Mouse (Mus musculus) layer of hippocampus, postnatal 36 days (tissue): ENCODE data around the gene Adamts7. TPM values are rescaled to one million over a fixed set of nuclear protein-coding genes. Genes with fewer than 3 reads are reported as not detected.

Experiments
- DNase-seq, 2 experiments: peaks; one replicate each; pipeline ENCODE4 v3.0.0; 2022
- total RNA-seq, 2 experiments: library from RNA; stranded (reverse); gene quantifications; 2 replicates each; pipeline ENCODE4 v1.2.3; 2021

Adamts7 gene
- total RNA-seq, result under 1 TPM; 0.20 to 0.80 TPM

- DNase-seq, result no peak
These were observed at the start of gene Adamts7 for GRCm38 (mm10) chr9:90162926-90163748. Gene Adamts7, plus strand, starts transcription at chr9:90163069.

GRCm38 (mm10) chr9:90113151-90113550 is 49.7 kb upstream of the Adamts7 start:
- DNase-seq, result no peak

- peak; percentile 91 for DNase-seq
These were observed 49.0 kb upstream of the Adamts7 start for GRCm38 (mm10) chr9:90113651-90114566.

GRCm38 (mm10) chr9:90114567-90115307 is 48.1 kb upstream of the Adamts7 start, which contains the start of gene Morf4l1:
Gene Morf4l1, minus strand, starts transcription at chr9:90114774.
- peak; percentile 98 to 99 for DNase-seq

- no peak for DNase-seq
These were observed 47.6 kb upstream of the Adamts7 start for GRCm38 (mm10) chr9:90115308-90115700.

GRCm38 (mm10) chr9:90117234-90117633 is 45.6 kb upstream of the Adamts7 start:
- no peak for DNase-seq

GRCm38 (mm10) chr9:90122246-90122740 is 40.6 kb upstream of the Adamts7 start:
- no peak for DNase-seq

- no peak for DNase-seq
These were observed 38.6 kb upstream of the Adamts7 start for GRCm38 (mm10) chr9:90124156-90124872.

GRCm38 (mm10) chr9:90124873-90125245 is 38.0 kb upstream of the Adamts7 start:
- no peak for DNase-seq

GRCm38 (mm10) chr9:90125416-90126099 is 37.3 kb upstream of the Adamts7 start:
- DNase-seq, result no peak

GRCm38 (mm10) chr9:90126260-90127010 is 36.4 kb upstream of the Adamts7 start:
- DNase-seq, result peak; percentile 65 to 69

GRCm38 (mm10) chr9:90127146-90127545 is 35.7 kb upstream of the Adamts7 start:
- no peak for DNase-seq

GRCm38 (mm10) chr9:90128636-90129201 is 34.1 kb upstream of the Adamts7 start:
- DNase-seq, result no peak

GRCm38 (mm10) chr9:90133562-90134355 is 29.1 kb upstream of the Adamts7 start:
- no peak for DNase-seq

GRCm38 (mm10) chr9:90135466-90135865 is 27.4 kb upstream of the Adamts7 start:
- DNase-seq, result no peak

GRCm38 (mm10) chr9:90135963-90136677 is 26.7 kb upstream of the Adamts7 start:
- no peak for DNase-seq

GRCm38 (mm10) chr9:90136678-90136965 is 26.2 kb upstream of the Adamts7 start:
- DNase-seq, result no peak

- DNase-seq, result no peak
These were observed 17.1 kb upstream of the Adamts7 start for GRCm38 (mm10) chr9:90145788-90146187.

- DNase-seq, result no peak
These were observed 16.0 kb upstream of the Adamts7 start for GRCm38 (mm10) chr9:90146869-90147268.
